Comparison of ENCODE assay signal across 20 mouse cellular contexts in genomic region chr6:113154071-113154470, GRCm38 (mm10). TPM values are rescaled to one million over a fixed set of nuclear protein-coding genes. Genes with fewer than 3 reads are reported as not detected.
DNase-seq lines count a peak whose midpoint lies in the region; ATAC-seq and TF ChIP-seq lines count a peak whose summit lies in the region.
"Had no signal": no experiment of that assay in that cellular context is flagged by ENCODE, and none has a peak within 500 bp of the region (broad histone marks: within the 10 kb centered on the region; RNA-seq: fewer than 3 reads in every experiment).

No protein-coding gene starts in this region.

- intact Hi-C loops in heart, adult 2 months (cut with DNase I): no loop called here

- H3K36me3 ChIP-seq in heart, embryonic 10.5 days: peaks cover 78% of the 10 kb centered on the region
- H3K36me3 ChIP-seq in heart, adult 2 months (ENCODE audit: control insufficient read depth, insufficient read depth, low read length): peaks cover 2% of the 10 kb centered on the region; the same call in 1 of the 2 replicates
- peaks cover 45% of the 10 kb centered on the region for H3K36me3 ChIP-seq in liver, embryonic 11.5 days (ENCODE audit: control insufficient read depth, insufficient read depth, low read length)

- WGBS in heart, embryonic 10.5 days: 95% methylated on average over 8 of the region's 8 CpGs
- 96% methylated on average over 8 of the region's 8 CpGs for WGBS in heart, adult 2 months
- WGBS in liver, embryonic 11.5 days: 93% methylated on average over 8 of the region's 8 CpGs

- H3K9me3 ChIP-seq in heart, embryonic 10.5 days: no peaks in the 10 kb centered on the region
- H3K9me3 ChIP-seq in liver, embryonic 11.5 days (ENCODE audit: control insufficient read depth, low read length): no peaks in the 10 kb centered on the region
- H3K9me3 ChIP-seq: embryonic facial prominence, embryonic 10.5 days; embryonic facial prominence, embryonic 12.5 days; forebrain, embryonic 13.5 days; forebrain, embryonic 15.5 days had no signal

- H3K4me1 ChIP-seq in heart, embryonic 10.5 days: no peaks in the 10 kb centered on the region
- no peaks in the 10 kb centered on the region for H3K4me1 ChIP-seq in heart, adult 2 months (ENCODE audit: control insufficient read depth, insufficient read depth, low read length)
- no peaks in the 10 kb centered on the region for H3K4me1 ChIP-seq in liver, embryonic 11.5 days (replicated peaks; ENCODE audit: control insufficient read depth, insufficient read depth, low read length)
- H3K4me1 ChIP-seq: embryonic facial prominence, embryonic 10.5 days; embryonic facial prominence, embryonic 12.5 days; forebrain, embryonic 13.5 days; forebrain, embryonic 15.5 days had no signal

- no peak for ATAC-seq in liver, embryonic 11.5 days (replicated peaks; ENCODE audit: low FRiP score)
- ATAC-seq: activated CD4-positive, CD25-positive, alpha-beta regulatory T cell, adult 4 months; forebrain, embryonic 13.5 days; forebrain, embryonic 15.5 days; forebrain, postnatal 0 days; Patski had no signal

- no peak overlapping the region for H3K4me3 ChIP-seq in heart, embryonic 10.5 days
- H3K4me3 ChIP-seq in heart, adult 2 months: no peak overlapping the region
- no peak overlapping the region for H3K4me3 ChIP-seq in liver, embryonic 11.5 days (ENCODE audit: low read depth, low read length)
- H3K4me3 ChIP-seq: embryonic facial prominence, embryonic 10.5 days; embryonic facial prominence, embryonic 12.5 days; forebrain, embryonic 13.5 days; forebrain, embryonic 15.5 days had no signal

- no peak for TF ChIP-seq CTCF in heart, adult 2 months (IDR thresholded peaks at IDR 0.05)

- no peaks in the 10 kb centered on the region for H3K27me3 ChIP-seq in heart, embryonic 10.5 days (ENCODE audit: insufficient read depth, poor library complexity, severe bottlenecking)
- no peaks in the 10 kb centered on the region for H3K27me3 ChIP-seq in heart, adult 2 months (ENCODE audit: control insufficient read depth, insufficient read depth, low read length)
- no peaks in the 10 kb centered on the region for H3K27me3 ChIP-seq in liver, embryonic 11.5 days (replicated peaks; ENCODE audit: control insufficient read depth, insufficient read depth, low read length)
- H3K27me3 ChIP-seq: embryonic facial prominence, embryonic 12.5 days; forebrain, embryonic 13.5 days; forebrain, embryonic 15.5 days; Patski had no signal

- peak; percentile 52 for DNase-seq in heart, embryonic 10.5 days (ENCODE audit: low spot score)
- no peak for DNase-seq in heart, adult 2 months
- peak; percentile 30 for DNase-seq in liver, embryonic 11.5 days (ENCODE audit: low spot score)
- DNase-seq in liver: no peak
- DNase-seq in left cerebral cortex, adult 9 months (ENCODE audit: low spot score in 2 of 2): no peak
- DNase-seq: adrenal gland, adult 8-10 months; adrenal gland, postnatal 14 days; adrenal gland, postnatal 36 days; cerebellum, adult 11-12 months; cerebellum, adult 2 months; cerebellum, adult 9-10 months; cerebellum, postnatal 10 days; cerebellum, postnatal 25 days; forebrain, postnatal 0 days had no signal

- no peak for TF ChIP-seq POLR2A in heart, adult 2 months (IDR thresholded peaks at IDR 0.05; ENCODE audit: insufficient read depth, low read depth, low read length)

- no peak overlapping the region for H3K4me2 ChIP-seq in liver, embryonic 11.5 days
- H3K4me2 ChIP-seq: embryonic facial prominence, embryonic 12.5 days; forebrain, embryonic 13.5 days; forebrain, embryonic 15.5 days had no signal

- no peak for TF ChIP-seq EP300 in heart, adult 2 months (IDR thresholded peaks at IDR 0.05; ENCODE audit: insufficient read depth, low read depth, low read length)

- H3K9ac ChIP-seq in heart, adult 2 months (ENCODE audit: low read depth, low read length): no peak overlapping the region
- no peak overlapping the region for H3K9ac ChIP-seq in liver, embryonic 11.5 days (ENCODE audit: low read depth, low read length)
- H3K9ac ChIP-seq: embryonic facial prominence, embryonic 12.5 days; forebrain, embryonic 13.5 days; forebrain, embryonic 15.5 days; forebrain, postnatal 0 days had no signal

- H3K27ac ChIP-seq in heart, embryonic 10.5 days: no peak overlapping the region
- H3K27ac ChIP-seq in heart, adult 2 months: no peak overlapping the region
- H3K27ac ChIP-seq in liver, embryonic 11.5 days (ENCODE audit: low read depth, low read length): no peak overlapping the region
- H3K27ac ChIP-seq: embryonic facial prominence, embryonic 10.5 days; embryonic facial prominence, embryonic 12.5 days; forebrain, embryonic 13.5 days; forebrain, embryonic 15.5 days had no signal

- H3K79me2 ChIP-seq in heart, adult 2 months (replicated peaks; ENCODE audit: control insufficient read depth, insufficient read depth, low read length): no peaks in the 10 kb centered on the region

RNA-seq across cellular contexts. Expression of gene Lhfpl4, which starts 41.1 kb away (rescaled TPM):
- polyA plus RNA-seq in heart, embryonic 10.5 days (2016; fragmentation: Nextera tagmentation; extraction: Ambion mirVana): 0.49 and 1.0 TPM in 2 replicates
- total RNA-seq in heart, adult 2 months (2021): under 1 TPM; 0.18 to 0.41 TPM
- 0.23 and 0.44 TPM in 2 replicates for polyA plus RNA-seq in heart, adult 2 months (2012; rRNA removed)
- 0.81 and 1.0 TPM in 2 replicates for polyA plus RNA-seq in liver, embryonic 11.5 days (2014; fragmentation: Nextera tagmentation; extraction: Ambion mirVana)

Comparison
In these comparisons a context has a peak if more than half of its experiments do, and no peak if none do; other contexts are left out.
1. DNase-seq: peak in heart, embryonic 10.5 days (single experiment) and liver, embryonic 11.5 days (single experiment); none in heart, adult 2 months (0 of 2), liver (single experiment) and left cerebral cortex, adult 9 months (0 of 2).